Mouse (Mus musculus) B cell, adult 2 months (primary cell): ENCODE data around the gene Hapln3.

ENCODE experiments used
- DNase-seq, 2 experiments: peaks; one replicate each; pipeline ENCODE4 v3.0.0; 2022

Gene Hapln3

DNA sequence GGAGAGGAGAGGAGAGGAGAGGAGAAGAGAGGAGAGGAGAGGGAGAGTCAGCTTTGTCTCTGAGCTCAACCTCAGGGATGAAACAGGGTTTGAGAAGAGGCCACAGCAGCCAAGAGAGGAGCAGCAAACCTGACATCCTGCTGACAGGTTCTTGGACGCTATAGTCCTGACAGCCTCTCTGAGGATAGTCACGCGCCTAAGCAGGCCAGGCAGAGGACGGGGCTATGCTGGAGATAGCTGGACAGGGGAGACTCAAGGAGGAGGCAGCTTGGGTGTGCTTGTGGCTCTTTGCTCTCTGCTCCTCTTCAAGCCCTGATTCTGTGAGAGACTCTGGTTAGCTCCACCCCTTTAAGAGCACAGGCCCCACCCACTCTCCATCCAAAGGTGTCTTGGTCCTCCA, 62.6 kb downstream of the Hapln3 start:
- DNase-seq: no peak

DNA sequence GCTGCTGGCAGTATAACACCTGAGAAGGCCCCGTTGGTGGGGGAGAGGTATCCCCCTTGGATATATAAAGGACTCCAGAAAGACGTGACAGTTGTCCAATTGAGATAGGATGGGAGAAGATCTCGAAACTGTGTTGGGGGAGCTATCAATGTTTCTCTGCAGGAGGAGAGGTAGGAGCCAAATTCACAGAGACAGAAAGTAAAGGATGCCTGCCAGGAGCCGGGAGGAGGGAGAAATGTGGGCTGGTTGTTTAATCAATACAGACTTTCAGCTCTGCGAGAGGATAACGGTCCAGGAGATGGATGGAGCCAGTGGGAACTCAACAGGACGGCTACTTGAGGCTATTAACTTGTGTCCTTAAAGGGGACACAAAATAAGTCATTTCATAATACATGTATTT, 63.4 kb downstream of the Hapln3 start:
- no peak for DNase-seq
